Mouse (Mus musculus): ENCODE measurements around the gene Klf6.

GRCm38 (mm10) chr13:5871414-5871813 lies 10.1 kb downstream of the Klf6 start:
- TF ChIP-seq CTCF (IDR thresholded peaks at IDR 0.05) = no peak
- TF ChIP-seq POLR2A (IDR thresholded peaks at IDR 0.05; ENCODE audit: insufficient read depth, low read depth, low read length) = no peak
- TF ChIP-seq EP300 (IDR thresholded peaks at IDR 0.05; ENCODE audit: insufficient read depth, low read depth, low read length) = no peak
